Mouse (Mus musculus) CH12.LX (cell line): ENCODE measurements around the gene Csrp2. TPM values are rescaled to one million over a fixed set of nuclear protein-coding genes. Genes with fewer than 3 reads are reported as not detected.

ENCODE experiments used
- DNase-seq: peaks from one replicate; pipeline ENCODE4 v3.0.0-alpha.2; 2013; ENCODE audit errors: extremely low read depth
- H3K27ac ChIP-seq: 2 replicates; pipeline ENCODE4 v1.5.1; 2012; ENCODE audit warnings: low read depth, mild to moderate bottlenecking, control low read depth, moderate library complexity; ENCODE audit not compliant: insufficient read depth
- H3K27me3 ChIP-seq: replicated peaks from 2 replicates; pipeline ENCODE3; 2012; ENCODE audit warnings: inconsistent platforms
- H3K36me3 ChIP-seq, 2 experiments: replicated peaks in 1 of 2; 2 replicates each; pipeline versions ENCODE3 to v1.6.1; 2012; ENCODE audit warnings: inconsistent platforms in 1 of 2, low read length in 1 of 2, mild to moderate bottlenecking in 1 of 2, mixed read lengths in 1 of 2, moderate library complexity in 1 of 2; ENCODE audit not compliant: control insufficient read depth in 1 of 2, insufficient read depth in 1 of 2
- H3K4me1 ChIP-seq, 2 experiments: 2 replicates each; pipeline ENCODE4 v1.6.1; 2012; ENCODE audit warnings: inconsistent platforms in 1 of 2, moderate library complexity in 1 of 2; ENCODE audit not compliant: insufficient read depth in 2 of 2, control insufficient read depth in 1 of 2
- H3K4me2 ChIP-seq: 2 replicates; pipeline ENCODE4 v1.6.1; 2012; ENCODE audit warnings: low read depth, mild to moderate bottlenecking, control low read depth; ENCODE audit not compliant: poor library complexity, insufficient read depth, severe bottlenecking
- H3K4me3 ChIP-seq, 3 experiments: fragments of 150-350 bp in 1 of 3; sonication (generic) in 1 of 3; replicated peaks in 1 of 3; 2 replicates each; pipeline versions ENCODE3 to v1.5.1; 2011 to 2012; ENCODE audit warnings: low read depth in 2 of 3, low read length in 2 of 3, mild to moderate bottlenecking in 2 of 3, moderate library complexity in 2 of 3, control low read depth in 1 of 3, improper control_type of control experiment in 1 of 3, inconsistent platforms in 1 of 3, mixed read lengths in 1 of 3; ENCODE audit not compliant: poor library complexity in 1 of 3
- H3K79me2 ChIP-seq: replicated peaks from 2 replicates; pipeline ENCODE4 v1.6.1; 2012; ENCODE audit warnings: mild to moderate bottlenecking, moderate library complexity; ENCODE audit not compliant: control insufficient read depth, poor library complexity, insufficient read depth, severe bottlenecking; ENCODE audit errors: extremely low read depth
- H3K9ac ChIP-seq: 2 replicates; pipeline ENCODE4 v1.6.1; 2012; ENCODE audit warnings: low read depth, mild to moderate bottlenecking, control low read depth, moderate library complexity; ENCODE audit not compliant: insufficient read depth
- H3K9me3 ChIP-seq: replicated peaks from 2 replicates; pipeline ENCODE3; 2012; ENCODE audit warnings: low read length, inconsistent platforms, mixed read lengths
- CHD1 ChIP-seq: IDR thresholded peaks from 2 replicates; pipeline ENCODE4 v1.6.1; 2012; ENCODE audit warnings: low read depth, low read length, improper control_type of control experiment, inconsistent platforms
- CHD2 ChIP-seq: IDR thresholded peaks from 2 replicates; pipeline ENCODE4 v1.6.1; 2011; ENCODE audit warnings: low read length, improper control_type of control experiment
- ELF1 ChIP-seq: IDR thresholded peaks from 2 replicates; pipeline ENCODE4 v1.6.1; 2014; ENCODE audit warnings: low read depth, mild to moderate bottlenecking, inconsistent platforms, low read length, improper control_type of control experiment
- EP300 ChIP-seq: IDR thresholded peaks from 2 replicates; pipeline ENCODE4 v1.6.1; 2011; ENCODE audit warnings: low read length, improper control_type of control experiment
- ETS1 ChIP-seq: conservative IDR thresholded peaks from 2 replicates; pipeline ENCODE4 v1.6.1; 2012; ENCODE audit warnings: low read depth, mild to moderate bottlenecking, inconsistent platforms, low read length, improper control_type of control experiment, moderate library complexity
- HCFC1 ChIP-seq: IDR thresholded peaks from 2 replicates; pipeline ENCODE4 v1.6.1; 2012; ENCODE audit warnings: low read depth, mild to moderate bottlenecking, inconsistent platforms, low read length, improper control_type of control experiment
- IRF4 ChIP-seq: IDR thresholded peaks from 2 replicates; pipeline ENCODE4 v1.6.1; 2014; ENCODE audit warnings: low read depth, mild to moderate bottlenecking, inconsistent platforms, low read length, improper control_type of control experiment
- KAT2A ChIP-seq: IDR thresholded peaks from 2 replicates; pipeline ENCODE4 v1.6.1; 2012; ENCODE audit warnings: low read length, improper control_type of control experiment, inconsistent platforms; ENCODE audit not compliant: insufficient replicate concordance
- MAFK ChIP-seq: IDR thresholded peaks from 2 replicates; pipeline ENCODE4 v1.6.1; 2011; ENCODE audit warnings: low read length, improper control_type of control experiment; ENCODE audit not compliant: insufficient replicate concordance
- MAX ChIP-seq: IDR thresholded peaks from 2 replicates; pipeline ENCODE4 v1.6.1; 2011; ENCODE audit warnings: low read length, improper control_type of control experiment
- MEF2A ChIP-seq: IDR thresholded peaks from 2 replicates; pipeline ENCODE4 v1.6.1; 2014; ENCODE audit warnings: low read depth, mild to moderate bottlenecking, inconsistent platforms, low read length, improper control_type of control experiment, borderline replicate concordance
- NELFE ChIP-seq: IDR thresholded peaks from 2 replicates; pipeline ENCODE4 v1.6.1; 2011; ENCODE audit warnings: low read depth, low read length, improper control_type of control experiment
- NRF1 ChIP-seq: IDR thresholded peaks from 2 replicates; pipeline ENCODE4 v1.6.1; 2014; ENCODE audit warnings: low read depth, mild to moderate bottlenecking, inconsistent platforms, low read length, improper control_type of control experiment, moderate library complexity
- POLR2AphosphoS2 ChIP-seq: IDR thresholded peaks from 2 replicates; pipeline ENCODE4 v1.6.1; 2011; ENCODE audit warnings: low read depth, low read length, improper control_type of control experiment
- RCOR1 ChIP-seq: conservative IDR thresholded peaks from 2 replicates; pipeline ENCODE4 v1.6.1; 2012; ENCODE audit warnings: low read depth, mild to moderate bottlenecking, inconsistent platforms, low read length, improper control_type of control experiment
- TBP ChIP-seq: conservative IDR thresholded peaks from 2 replicates; pipeline ENCODE4 v1.6.1; 2011; ENCODE audit warnings: low read depth, low read length, improper control_type of control experiment
- USF1 ChIP-seq: IDR thresholded peaks from 2 replicates; pipeline ENCODE4 v1.6.1; 2014; ENCODE audit warnings: low read depth, mild to moderate bottlenecking, inconsistent platforms, low read length, improper control_type of control experiment
- ZC3H11A ChIP-seq: IDR thresholded peaks from 2 replicates; pipeline ENCODE4 v1.6.1; 2012; ENCODE audit warnings: low read depth, mild to moderate bottlenecking, inconsistent platforms, low read length, improper control_type of control experiment
- ZKSCAN1 ChIP-seq: IDR thresholded peaks from 2 replicates; pipeline ENCODE4 v1.6.1; 2012; ENCODE audit warnings: low read depth, inconsistent platforms, low read length, improper control_type of control experiment, borderline replicate concordance
- ZNF384 ChIP-seq: IDR thresholded peaks from 2 replicates; pipeline ENCODE4 v1.6.1; 2012; ENCODE audit warnings: low read depth, low read length, improper control_type of control experiment, inconsistent platforms
- dilution Hi-C: fragments of 300-500 bp; cut with MboI; formaldehyde crosslinking; loops from 2 replicates; pipeline ENCODE4 v1.14.3; 2020; ENCODE audit warnings: low sequenced_read_pairs; ENCODE audit not compliant: extremely low pct_unique_long_range_greater_than_20kb, extremely low pct_ligation_motif_present
- in situ Hi-C: fragments of 300-500 bp; cut with MboI; formaldehyde crosslinking; loops from 3 replicates; pipeline ENCODE4 v1.14.3; 2019; ENCODE audit warnings: low sequenced_read_pairs, low pct_ligation_motif_present, low pct_unique_long_range_greater_than_20kb, mixed read lengths
- polyA plus RNA-seq: library from polyadenylated mRNA; unstranded; fragments of >175 nt; gene quantifications from 2 replicates; pipeline ENCODE4 v1.2.1, GENCODE M21; 2012; ENCODE audit warnings: low read depth; ENCODE audit not compliant: insufficient read length
- total RNA-seq, 2 experiments: library from RNA; depleted of rRNA; stranded (reverse); fragments of 300-350 nt in 1 of 2; fragments of >200 nt in 1 of 2; gene quantifications; 2 replicates each; pipeline ENCODE4 v1.2.3; 2012 to 2014

Csrp2 gene
- total and polyA plus RNA-seq, 3 experiments: 0.82 to 1.3 (median 0.87) TPM

DNA sequence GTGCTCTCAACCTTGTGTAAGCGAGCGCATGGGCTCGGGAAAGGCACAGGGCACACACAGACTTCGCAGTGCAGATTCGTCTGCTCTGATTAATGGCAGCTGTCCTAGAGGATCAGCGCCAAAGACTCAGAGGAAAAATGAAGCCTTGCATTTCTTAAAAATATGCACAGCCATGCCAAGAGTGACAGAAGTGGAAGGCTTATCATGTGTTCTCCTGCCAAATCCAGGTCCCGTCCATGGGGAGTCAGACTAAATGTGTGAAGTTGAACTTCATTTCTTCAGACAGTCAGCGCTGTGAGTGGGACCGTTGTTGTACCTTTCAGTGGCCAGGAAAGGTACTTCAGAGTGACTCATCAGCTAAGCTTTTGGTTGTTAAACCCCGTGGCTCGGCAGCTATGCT is 7.9 kb downstream of the Csrp2 start:
- no peaks in the 10 kb centered on the region for H3K4me1 ChIP-seq
- in situ Hi-C loops (no loop called here), dilution Hi-C loops (no loop called here)
- H3K9ac ChIP-seq: no peak overlapping the region
- no peaks in the 10 kb centered on the region for H3K27me3 ChIP-seq
- H3K4me2 ChIP-seq: no peak overlapping the region
- H3K79me2 ChIP-seq: no peaks in the 10 kb centered on the region
- no peak overlapping the region for H3K4me3 ChIP-seq
- DNase-seq: no peak
- no peak for TF ChIP-seq POLR2AphosphoS2
- no peak for TF ChIP-seq RCOR1
- TF ChIP-seq CHD1: no peak
- no peak for TF ChIP-seq KAT2A
- no peak for TF ChIP-seq HCFC1
- TF ChIP-seq USF1: no peak
- no peak for TF ChIP-seq ZKSCAN1
- no peak for TF ChIP-seq TBP
- TF ChIP-seq ETS1: no peak
- no peak for TF ChIP-seq MAX
- no peak for TF ChIP-seq ELF1
- TF ChIP-seq IRF4: no peak
- no peak for TF ChIP-seq EP300
- no peak for TF ChIP-seq MEF2A
- TF ChIP-seq ZNF384: no peak
- no peak for TF ChIP-seq NRF1
- TF ChIP-seq CHD2: no peak
- no peak for TF ChIP-seq ZC3H11A
- no peak for TF ChIP-seq NELFE
- TF ChIP-seq MAFK: no peak
- H3K27ac ChIP-seq: no peak overlapping the region
- no peaks in the 10 kb centered on the region for H3K36me3 ChIP-seq
- no peaks in the 10 kb centered on the region for H3K9me3 ChIP-seq

- Histone ChIP-seq H3K9ac (no peak overlapping the region), H3K4me3 (no peak overlapping the region), H3K4me1 (no peaks in the 10 kb centered on the region)
- no peak for TF ChIP-seq NRF1
- TF ChIP-seq, all 38 proteins: peak for 0
- in situ Hi-C loops (no loop called here), dilution Hi-C loops (no loop called here)
- DNase-seq: no peak
- Histone ChIP-seq H3K4me2 (no peak overlapping the region), H3K27ac (no peak overlapping the region), H3K79me2 (no peaks in the 10 kb centered on the region), H3K9me3 (no peaks in the 10 kb centered on the region), H3K36me3 (no peaks in the 10 kb centered on the region), H3K27me3 (no peaks in the 10 kb centered on the region)
Measured at GRCm38 (mm10) chr10:110929756-110930155, 10.2 kb downstream of the Csrp2 start.
